Mouse (Mus musculus) cerebellum, adult 9-10 months (tissue): ENCODE measurements around the gene Nabp2.

ENCODE experiments used
- DNase-seq: peaks from one replicate; pipeline ENCODE4 v3.0.0; 2022

Gene Nabp2

GRCm38 (mm10) chr10:128429052-128429451, 17.8 kb upstream of the Nabp2 start:
- no peak for DNase-seq

DNA sequence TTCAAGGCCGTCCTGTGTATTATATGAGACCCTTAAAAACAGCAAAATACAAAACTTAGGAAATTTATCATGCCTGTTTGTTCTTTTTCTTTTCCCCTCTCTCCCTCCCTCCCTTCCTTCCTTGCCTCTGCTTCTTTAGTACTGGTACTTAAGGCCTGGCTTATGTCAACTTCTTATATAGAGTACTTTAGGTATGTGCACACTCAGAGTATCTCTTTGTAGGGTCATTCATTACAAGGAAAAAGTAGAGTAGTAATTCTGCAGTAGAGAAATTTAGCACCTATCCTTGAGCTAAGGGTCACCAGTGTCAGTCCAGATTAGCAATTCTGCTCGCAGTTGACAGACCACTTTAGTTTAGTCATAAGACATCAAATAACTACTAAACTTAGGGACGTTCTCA, 14.0 kb upstream of the Nabp2 start:
- DNase-seq, result no peak

- no peak for DNase-seq
These were observed 13.3 kb upstream of the Nabp2 start for GRCm38 (mm10) chr10:128424604-128425003.

GRCm38 (mm10) chr10:128422426-128422825, 11.1 kb upstream of the Nabp2 start:
- DNase-seq, result no peak

DNA sequence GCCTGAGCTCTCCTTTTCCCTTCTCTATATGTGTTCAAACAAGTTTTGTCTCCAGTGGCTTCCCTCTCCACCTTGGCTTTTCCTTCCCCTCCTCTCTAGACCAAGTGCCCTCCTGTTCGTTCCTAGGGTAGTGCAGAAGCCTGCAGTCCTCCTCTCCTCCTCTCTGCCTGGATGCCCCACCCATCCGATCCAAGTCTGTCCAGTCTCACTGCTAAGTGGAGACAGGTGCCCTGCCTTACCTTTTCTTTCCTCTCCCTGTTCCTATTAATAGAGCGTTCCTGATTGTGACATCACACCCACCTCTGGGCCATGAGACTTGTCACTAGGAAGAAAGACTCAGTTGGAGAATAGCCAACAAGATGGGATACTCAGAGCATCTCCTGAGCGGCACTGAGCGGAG, 3.6 kb upstream of the Nabp2 start:
- DNase-seq, result no peak

- DNase-seq, result no peak
These were observed 1.8 kb upstream of the Nabp2 start for GRCm38 (mm10) chr10:128413076-128413475.

DNA sequence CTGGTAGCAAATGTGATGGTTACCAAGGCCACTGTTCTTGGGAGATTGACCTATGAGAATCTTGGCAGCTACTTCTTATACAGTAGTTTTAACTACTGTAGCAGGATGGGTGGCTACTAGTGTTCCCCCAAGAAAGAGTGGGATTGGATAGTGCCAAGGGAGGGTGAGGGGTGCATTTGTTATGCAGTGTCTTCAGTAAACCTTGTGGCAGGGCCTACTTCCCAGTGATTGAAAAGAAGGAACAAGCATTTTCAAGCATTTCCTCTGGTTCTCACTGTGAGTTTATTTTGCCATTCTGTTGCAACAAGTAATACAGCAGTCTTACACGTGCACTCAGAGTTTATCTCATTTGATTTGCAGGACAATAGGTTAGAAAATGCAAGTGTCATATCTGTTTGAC, 1.3 kb upstream of the Nabp2 start:
- no peak for DNase-seq

- peak; percentile 65 for DNase-seq
These were observed 726 bp upstream of the Nabp2 start for GRCm38 (mm10) chr10:128412055-128412381.

GRCm38 (mm10) chr10:128410560-128410845, 789 bp downstream of the Nabp2 start:
- DNase-seq, result peak; percentile 44

DNA sequence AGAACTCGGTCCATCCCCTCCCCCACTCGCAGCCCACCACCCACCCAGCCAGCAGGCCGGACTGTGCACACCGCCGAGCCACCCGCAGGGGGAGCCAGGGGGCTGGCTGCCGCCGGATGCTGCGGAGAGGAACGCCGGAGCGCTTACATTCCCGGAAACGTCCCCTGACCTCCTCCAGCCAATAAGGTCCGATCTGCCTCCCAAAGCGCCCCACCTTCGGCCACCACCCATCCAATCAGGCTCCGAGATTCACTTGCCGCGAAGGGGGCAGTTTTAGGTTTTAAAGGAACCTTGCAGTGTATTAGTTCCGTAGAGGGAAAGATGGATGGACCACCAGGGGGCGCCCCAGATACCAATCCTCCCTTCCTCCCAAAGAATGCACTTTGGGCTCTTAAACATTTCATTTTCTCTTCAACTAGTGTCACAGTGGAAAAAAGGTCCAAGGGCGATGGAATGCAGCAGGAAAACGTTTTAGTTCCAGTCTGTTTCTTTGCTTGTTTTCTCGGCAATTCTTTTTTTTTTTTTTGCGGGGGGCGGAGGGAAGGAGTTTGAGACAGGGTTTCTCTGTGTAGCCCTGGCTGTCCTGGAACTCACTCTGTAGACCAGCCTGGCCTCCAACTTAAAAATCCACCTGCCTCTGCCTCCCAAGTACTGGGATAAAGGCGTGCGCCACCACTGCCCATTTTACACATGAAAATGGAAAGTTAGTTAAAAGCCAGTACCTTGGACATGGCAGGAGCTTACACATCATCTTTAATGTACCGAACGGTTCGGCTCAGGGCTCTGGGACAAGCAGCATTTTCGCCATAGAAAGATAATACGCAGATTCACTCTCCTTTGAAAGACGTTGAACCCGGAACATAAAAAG, 1.4 kb downstream of the Nabp2 start:
- DNase-seq, result peak; percentile 99

DNA sequence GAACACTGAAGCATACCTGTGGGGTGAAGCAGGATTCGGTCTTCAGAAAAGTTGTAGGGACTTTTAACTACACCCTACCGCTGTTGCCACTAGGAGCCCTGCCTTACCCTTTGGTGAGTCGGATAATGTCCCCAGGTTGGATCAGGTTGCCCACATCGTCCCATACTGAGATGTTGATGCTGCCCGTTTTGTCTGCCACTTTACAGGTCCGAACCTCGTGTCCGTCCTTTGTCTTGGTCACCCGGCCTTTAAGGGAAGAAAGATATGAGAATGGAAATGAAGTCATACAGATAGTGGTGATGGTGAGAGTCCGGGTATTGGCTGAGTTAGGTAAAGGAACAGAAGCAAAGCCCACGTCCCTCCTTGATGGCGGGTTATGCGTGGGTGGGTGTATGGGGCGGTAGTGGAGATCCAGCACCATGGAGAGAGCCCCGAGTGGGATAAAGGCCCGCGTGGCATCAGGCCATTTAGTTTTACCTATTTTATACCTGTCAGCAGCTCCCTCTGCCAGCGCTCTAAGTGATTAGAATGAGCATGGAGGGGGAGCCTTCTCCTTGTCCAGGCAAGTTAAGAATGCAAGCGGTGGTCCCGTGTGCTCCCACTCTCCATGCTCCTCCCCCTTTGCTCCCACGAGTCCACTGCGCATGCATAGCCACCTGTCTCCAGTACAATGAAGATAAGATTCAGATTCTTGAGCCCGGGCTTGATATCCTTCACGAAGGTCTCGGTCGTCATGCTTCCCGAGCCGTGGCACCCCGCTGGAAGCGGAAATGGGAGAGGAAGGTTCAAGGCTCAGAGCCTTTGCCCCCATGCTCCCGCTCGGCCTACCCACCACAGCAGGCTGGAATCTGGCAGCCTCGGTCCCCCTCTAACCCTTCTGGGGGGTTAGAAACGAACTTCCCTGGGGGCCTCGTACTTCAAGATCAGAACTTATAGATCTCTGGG, 2.4 kb downstream of the Nabp2 start:
- no peak for DNase-seq

GRCm38 (mm10) chr10:128403931-128404330, 7.4 kb downstream of the Nabp2 start:
- peak; percentile 84 for DNase-seq

DNA sequence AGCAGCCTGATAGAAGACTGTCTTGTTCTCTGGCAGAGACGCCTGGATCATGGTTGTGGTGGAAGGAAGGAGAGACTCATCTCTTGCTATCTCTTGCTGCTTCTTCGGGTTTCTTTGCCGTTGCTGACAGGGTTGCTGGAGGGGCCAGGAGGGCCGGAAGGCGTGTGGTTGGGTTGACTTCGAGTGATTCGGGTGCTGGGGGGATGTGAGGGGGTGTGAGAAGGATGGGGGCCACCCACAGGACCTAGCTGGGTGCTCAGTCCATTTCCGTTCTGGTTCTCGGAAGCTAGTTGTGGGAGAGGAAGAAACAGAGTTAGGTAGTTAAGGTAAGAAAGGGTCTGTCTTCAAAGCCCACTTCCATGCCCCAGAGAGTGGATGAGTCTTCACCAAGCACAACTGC, 9.7 kb downstream of the Nabp2 start:
- no peak for DNase-seq

- DNase-seq, result no peak
These were observed 10.2 kb downstream of the Nabp2 start, which contains the start of gene Slc39a5 for GRCm38 (mm10) chr10:128401056-128401455. Slc39a5 (minus strand) TSS chr10:128401229.

DNA sequence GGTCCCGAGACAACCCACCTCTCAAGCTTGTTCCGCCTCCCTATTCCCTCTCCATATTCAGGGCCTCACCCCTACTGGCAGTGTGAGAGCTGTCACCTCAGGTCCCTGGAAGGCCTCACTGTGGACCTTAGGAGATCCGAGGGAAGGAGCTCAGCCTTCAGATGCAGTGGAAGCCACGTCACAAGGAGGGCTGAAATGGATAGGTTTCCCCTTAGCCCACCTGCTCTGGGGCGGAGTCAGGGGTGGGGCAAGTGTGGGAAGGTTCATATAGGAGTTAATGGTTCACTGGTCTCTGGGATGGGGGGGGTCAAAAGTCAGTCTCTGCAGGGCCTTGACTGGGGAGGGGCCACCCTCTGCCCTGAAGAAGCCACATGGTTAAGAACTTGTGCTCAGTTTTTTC, 11.0 kb downstream of the Nabp2 start:
- no peak for DNase-seq

- peak; percentile 70 for DNase-seq
These were observed 13.8 kb downstream of the Nabp2 start for GRCm38 (mm10) chr10:128397466-128397865.

- no peak for DNase-seq
These were observed 14.5 kb downstream of the Nabp2 start for GRCm38 (mm10) chr10:128396716-128397264.

DNA sequence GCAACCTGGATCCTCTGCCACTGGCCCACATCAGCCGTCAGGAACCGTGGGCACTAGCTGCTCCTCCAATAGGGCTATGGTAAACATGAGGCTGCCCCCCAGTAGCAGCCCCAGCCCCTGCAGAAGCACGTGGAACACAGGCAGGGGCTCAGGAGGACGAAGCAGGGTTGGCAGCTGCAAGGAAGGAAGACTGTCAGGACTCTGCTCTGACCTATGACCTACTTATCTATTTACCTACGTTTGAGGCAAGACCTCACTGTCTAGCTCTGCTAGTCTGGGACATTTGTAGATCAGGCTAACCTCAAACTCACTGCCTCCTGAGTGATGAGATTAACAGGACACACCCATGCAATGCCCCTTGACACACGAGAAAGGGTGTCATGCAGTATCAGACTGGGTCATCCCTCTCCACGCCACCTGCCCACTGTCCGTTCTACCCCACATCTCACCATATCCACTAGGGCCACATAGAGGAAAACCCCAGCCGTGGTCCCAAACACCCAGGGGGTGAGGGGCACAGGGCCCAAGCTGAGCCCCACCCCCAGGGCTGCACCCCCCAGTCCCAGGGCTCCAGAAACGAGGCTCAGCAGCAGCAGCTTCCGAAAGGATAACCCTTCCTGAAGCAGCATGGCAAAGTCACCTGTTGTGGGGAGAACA, 15.1 kb downstream of the Nabp2 start:
- no peak for DNase-seq

GRCm38 (mm10) chr10:128391850-128392249, 19.4 kb downstream of the Nabp2 start:
- DNase-seq, result no peak

- DNase-seq, result no peak
These were observed 20.9 kb downstream of the Nabp2 start for GRCm38 (mm10) chr10:128390366-128390765.

GRCm38 (mm10) chr10:128389570-128389969, 21.7 kb downstream of the Nabp2 start:
- no peak for DNase-seq

DNA sequence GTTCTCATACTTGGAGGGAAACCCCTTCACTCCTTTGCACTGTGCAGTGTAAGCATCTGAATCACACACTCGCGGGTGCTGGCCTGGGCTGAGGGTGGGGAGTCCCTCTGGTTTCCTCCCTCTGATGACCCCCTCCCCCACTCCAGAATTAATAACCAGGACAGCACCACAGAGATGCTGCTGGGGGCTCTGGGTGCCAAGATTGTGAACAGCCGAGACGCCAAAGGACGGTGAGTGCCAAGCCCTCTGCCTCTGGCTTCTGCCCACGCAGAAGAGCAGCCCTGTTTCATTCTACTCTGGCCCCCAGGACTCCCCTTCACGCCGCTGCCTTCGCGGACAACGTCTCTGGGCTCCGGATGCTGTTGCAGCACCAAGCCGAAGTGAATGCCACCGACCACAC, 22.4 kb downstream of the Nabp2 start:
- DNase-seq, result no peak

GRCm38 (mm10) chr10:128385902-128386301, 25.4 kb downstream of the Nabp2 start:
- no peak for DNase-seq
